Mouse (Mus musculus): ENCODE measurements at regions not wholly inside any gene's neighbourhood (a gene's known extent, or its start where the extent isn't known, plus 50 kb on each side); places are given as distances from the start of the nearest gene placed in this dataset.

DNA sequence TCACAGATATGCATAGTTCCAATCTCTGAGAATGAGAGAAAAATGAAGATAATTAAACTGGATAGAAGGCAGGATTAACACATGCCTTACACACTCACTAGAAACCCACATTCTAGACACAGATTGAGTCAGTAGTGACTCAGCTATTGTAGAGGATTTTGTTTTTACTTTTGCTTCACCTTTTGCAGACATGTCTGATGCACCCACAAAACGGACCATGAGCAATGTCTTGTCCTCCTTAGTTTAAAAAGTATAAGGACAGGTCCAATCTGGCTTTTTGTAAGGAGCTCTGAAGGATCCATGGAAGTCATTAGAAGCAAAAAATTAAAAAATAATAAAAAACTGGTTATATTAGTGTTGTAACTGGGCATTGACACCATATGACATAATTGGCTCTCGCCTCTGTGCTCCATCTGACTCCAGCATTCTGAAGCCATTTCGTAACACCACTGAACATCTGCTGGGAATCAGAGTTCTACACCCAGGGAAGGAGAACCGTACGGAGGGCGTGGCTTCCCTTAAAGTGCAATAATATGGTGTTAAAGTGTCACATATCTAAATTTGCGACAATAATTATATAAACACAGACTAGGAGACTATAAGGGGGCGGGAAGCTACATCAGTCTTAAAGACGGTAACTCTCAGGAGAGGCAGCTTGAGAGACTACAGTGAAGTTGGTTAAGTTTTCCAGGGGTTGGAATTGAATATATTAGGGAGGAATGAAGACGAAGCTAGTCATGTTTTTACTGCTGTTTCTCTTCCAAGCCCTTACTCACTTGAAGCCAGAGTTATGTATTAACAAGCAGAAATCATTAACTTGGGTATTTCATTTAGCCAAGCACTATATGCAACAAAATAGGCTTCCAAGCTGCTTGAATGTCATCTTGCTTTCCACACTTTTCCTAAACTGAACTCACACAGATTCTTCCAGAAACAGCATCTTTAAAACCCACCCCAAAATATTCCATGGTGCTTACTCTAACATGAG lies 558.0 kb downstream of the Ebf1 start:
- DNase-seq (ENCODE audit: inconsistent age in 2 of 2, low spot score in 1 of 2) = peak in 1 of 2 experiments; percentile 49

DNA sequence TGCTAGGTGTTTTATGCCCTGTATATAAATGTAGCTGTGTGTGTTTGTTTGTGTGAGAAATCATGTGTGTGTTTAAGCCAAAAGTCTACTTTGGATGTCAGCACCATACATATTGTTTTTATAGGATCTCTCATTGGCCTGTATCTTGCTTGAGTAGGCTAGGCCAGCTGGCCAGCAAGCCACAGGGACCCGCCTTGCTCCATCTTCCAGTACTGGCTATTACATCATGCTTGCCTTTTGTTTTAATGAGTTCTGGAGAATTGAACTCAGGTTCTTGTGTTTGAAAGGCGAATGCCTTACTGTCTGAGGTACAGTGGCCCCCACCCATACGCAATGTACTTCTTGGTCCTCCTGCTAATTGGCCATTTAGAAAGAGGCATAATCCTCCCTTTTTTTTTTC lies 559.9 kb downstream of the Ebf1 start:
- no peak for DNase-seq (ENCODE audit: inconsistent age in 2 of 2, low spot score in 1 of 2)

DNA sequence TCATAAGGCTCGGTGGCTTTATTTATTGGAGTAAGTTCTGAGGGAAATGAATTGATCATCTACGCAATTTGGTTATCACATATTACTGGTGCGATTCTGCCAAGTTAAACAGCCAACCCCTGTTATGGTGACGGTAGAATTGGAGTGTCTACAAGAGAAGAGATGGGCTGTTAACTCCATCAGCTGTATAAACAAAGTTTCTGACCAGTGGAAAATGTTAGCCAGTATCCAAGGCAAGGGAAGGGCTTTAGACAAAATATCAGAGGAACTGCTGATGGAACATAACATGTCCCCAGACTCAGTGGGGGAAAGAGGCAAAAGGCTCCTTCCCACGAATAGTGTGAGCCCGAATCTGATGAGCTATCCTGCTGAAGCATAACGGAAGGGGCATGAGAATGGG lies 560.9 kb downstream of the Ebf1 start:
- DNase-seq (ENCODE audit: inconsistent age in 2 of 2, low spot score in 1 of 2) = no peak

DNA sequence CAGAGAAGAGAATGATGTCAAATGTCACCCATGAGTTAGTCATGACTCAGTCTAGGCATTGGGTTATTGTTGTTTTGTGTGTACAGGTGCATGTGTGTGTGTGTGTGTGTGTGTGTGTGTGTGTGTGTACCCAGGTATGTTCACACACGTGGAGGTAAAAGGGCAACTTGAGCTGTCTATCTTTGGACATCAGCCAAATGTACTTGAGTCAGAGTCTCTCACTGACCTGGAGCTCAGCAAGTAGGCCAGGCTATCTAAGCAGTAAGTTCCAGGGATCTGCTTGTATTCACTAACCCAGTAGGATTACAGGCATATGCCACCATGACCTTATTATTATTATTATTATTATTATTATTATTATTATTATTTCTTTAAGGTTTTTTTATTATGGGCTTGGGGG lies 561.9 kb downstream of the Ebf1 start:
- DNase-seq (ENCODE audit: inconsistent age in 2 of 2, low spot score in 1 of 2) = no peak

DNA sequence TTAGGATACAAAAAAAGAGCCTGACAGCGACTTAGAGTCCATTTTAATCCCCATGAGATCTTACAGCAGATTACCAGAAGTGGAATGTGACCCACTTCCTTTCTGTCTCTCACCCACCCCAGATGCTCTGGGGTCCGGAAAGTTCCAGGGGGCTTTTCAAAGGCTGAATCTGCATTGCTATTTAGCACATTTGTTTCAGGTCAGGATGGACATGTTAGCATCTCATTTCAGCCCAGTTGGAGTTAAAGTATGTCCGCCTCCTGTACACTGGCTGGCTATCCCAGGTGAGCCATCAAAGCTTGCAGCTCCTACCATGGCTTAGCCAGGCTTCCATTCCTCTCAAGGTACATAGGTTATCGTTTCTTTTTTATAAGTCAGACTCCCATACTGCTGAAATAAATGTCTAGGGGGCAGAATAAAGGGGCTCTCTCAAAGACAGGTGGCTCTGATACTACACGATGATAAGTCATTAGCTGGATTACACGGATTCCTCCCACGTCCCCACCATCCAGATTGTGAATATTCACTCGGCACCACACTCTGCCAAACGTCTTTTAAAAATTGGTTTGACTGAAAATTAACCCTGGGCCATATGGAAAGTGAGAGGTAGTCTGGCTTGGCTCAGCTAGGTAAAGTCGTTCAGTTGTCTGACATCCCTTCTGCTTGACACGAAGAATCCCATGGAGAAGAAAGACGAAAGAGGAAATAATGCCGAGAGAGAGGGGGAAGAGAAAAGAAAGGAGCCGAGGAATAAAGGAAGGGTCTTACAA lies 573.7 kb downstream of the Ebf1 start:
- no peak for DNase-seq (ENCODE audit: inconsistent age in 2 of 2, low spot score in 1 of 2)

DNA sequence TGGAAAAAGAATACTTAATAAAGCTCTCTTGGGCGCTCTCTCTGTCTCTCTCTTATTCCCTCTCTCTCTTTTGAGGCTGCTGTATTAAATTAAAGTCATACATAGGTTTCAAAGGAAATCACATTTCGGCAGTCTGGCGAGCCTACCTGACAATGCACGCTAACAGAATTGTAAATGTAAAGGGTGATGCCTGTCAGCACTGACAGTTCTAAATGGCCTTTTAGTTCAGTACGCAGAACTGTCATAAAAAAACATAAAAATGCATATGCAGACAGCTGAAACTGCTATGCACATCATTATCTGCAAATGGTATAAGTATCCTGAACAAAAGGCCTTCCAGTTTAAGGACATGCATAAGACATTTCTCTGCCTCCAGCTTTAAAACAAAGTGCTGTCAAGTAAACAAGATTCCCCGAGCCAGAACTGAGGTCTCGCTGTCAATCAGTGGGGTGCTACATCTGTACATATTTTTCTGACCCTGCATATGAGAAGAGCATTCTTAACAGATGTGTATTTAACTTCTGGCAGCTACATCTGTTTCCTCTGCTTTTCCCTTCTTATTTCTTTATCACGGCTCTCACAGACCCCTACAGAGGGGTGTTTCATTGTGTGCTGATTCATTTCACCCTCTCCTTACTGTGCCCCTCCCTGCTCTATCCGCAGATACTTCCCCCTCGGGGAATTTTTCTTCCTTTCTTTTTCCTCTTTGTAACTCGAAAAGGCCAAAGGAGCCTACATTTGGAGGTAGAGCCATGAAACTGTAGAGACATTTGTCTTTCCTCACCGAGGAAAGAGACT lies 574.5 kb downstream of the Ebf1 start:
- no peak for DNase-seq (ENCODE audit: inconsistent age in 2 of 2, low spot score in 1 of 2)

DNA sequence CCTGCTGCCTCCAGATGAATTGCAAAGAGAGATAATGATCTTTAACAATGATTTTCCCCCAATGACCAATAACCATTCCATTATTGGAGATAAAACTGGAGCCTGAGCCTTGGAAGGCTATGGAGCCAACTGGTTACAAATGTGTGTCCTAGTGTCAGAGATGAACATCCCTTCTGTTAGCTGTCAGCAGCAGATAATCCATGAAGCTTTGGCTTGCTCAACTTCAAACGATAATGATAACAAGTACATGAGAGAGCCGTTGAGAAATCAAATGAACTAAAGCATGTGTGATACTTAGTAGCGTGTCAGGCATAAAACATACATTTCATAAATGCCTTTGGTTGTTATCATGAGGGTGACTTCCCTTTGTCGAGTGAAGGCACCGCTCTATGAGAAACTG lies 576.2 kb downstream of the Ebf1 start:
- no peak for DNase-seq (ENCODE audit: inconsistent age in 2 of 2, low spot score in 1 of 2)

DNA sequence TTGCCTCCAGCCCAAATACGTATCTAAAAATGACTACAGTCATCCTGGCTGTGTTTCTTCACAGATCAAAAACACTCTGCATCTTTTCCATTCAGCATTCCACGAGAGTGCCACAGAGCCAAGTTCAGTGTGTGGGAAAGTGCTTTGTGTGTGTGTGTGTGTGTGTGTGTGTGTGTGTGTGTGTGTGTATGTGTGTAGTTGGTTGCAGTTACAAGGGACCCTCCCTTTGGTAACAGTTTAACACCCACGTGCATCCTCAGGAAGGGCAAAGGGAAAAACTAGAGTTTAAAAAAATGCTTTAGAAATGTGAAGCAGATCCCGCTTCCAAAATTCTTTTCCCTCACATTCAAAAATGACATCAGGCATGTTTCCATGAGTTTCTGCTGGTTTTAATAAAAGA lies 582.4 kb downstream of the Ebf1 start:
- DNase-seq (ENCODE audit: inconsistent age in 2 of 2, low spot score in 1 of 2) = no peak

DNA sequence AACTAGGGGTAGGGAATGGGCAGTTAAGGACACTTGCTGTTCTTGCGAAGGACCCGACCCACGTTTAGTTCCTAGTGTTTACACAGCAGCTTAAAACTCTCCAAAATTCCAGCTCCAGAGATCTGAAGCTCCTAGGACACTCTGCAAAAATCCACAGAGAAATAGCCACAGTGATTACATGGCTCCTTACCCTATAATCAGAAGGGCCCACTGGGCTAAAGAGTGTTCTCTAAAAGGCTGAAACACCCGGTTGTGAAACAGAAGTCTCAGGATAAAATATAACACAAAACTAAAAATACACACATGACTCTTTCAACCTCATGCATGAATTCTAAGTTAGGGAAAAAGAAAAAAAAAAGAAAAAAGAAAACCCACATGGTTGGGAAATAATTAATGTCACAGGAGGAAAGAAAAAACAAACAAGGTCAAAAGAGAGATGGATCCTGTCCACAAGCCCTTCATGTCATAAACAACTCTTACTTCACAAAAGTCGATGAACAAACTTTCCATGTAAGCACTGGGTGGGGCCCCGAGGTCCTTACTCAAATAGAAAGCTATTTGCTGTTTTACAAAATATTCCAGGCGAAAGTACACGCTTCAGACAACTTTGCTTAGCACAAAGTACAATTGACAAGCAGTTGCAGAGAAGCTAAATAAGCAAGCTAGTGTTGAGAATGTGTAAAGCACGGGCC lies 583.7 kb downstream of the Ebf1 start:
- peak in 1 of 2 experiments; percentile 41 for DNase-seq (ENCODE audit: inconsistent age in 2 of 2, low spot score in 1 of 2)

DNA sequence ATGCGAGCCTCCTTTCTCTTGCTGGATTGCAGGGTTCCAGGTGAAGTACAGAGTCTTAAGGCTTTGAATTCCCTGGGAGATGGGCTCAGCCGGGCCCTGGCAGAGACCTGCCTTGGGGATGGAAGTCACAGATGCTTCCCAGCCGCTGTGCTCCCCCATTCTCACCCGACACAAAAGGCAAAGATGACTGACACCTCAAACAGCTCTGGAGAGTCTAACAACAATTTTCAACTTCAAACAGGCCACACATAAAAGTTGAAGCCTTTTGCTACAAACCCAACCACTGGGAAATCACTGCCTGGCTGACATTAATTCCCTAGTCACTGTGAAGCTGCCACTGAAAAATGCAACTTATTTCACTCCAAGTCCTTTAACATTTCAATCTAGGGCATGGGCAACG lies 586.3 kb downstream of the Ebf1 start:
- DNase-seq (ENCODE audit: inconsistent age in 2 of 2, low spot score in 1 of 2) = no peak

DNA sequence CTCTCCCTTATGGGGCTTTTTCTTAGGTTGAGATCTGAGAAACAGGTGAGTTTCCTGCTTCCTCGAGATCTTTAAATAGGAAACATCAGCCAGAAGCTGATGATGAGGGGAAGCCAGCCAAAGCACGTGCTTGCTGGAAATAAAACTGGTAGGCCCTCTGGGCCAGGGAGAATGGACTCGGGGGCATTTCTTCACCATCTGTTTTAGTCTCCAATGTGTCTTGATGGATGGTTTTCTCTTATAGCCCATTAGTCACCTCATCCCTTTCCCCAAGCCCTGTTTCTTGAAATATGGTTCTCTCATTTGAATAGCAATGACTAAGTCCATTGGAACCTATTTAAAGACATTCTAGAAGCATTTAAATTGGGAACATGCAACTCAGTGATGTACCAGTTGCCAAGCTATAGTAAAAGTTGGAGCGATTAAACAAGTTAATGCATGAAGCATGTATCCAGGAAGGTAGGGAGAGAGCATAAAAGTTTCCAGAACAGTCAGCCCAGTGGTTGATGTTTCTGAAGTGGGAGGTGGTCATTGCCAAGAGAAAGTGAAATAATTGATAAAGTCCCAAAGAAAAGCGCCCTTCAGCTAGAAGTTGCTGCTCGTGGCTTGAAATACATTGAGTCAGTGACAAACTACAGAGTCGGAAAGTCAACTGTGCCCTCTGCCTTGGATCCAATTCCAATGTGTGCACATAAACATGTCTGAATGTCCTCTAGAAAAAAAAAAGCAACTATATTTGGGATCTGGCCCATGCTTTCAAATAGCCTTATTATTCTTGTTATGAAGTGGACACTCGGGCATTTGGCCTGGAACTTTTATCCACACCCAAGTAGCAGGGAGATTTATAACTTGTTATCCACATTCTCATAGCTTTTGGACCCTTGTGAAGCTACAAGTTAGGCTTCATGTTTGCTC lies 589.8 kb downstream of the Ebf1 start:
- no peak for DNase-seq (ENCODE audit: inconsistent age in 2 of 2, low spot score in 1 of 2)

DNA sequence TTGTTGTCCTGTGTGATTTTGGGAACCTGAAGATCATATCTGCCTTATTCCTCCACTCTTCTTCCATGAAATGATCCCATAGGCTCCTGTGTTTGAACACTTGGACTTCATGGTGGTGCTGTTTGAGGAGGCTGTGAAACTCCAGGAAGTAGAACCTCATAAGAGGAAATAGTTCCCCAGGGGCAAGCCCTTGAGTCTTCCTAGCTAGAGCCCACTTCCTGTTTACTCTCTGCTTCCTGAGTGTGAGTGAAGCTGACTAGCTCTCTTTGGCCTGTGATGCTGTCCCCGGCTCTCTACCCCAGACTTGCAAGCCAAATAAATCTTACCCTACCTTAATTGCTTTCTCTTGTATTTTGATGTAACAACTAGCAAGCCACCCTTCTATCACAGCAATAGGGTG lies 597.0 kb downstream of the Ebf1 start:
- DNase-seq (ENCODE audit: inconsistent age in 2 of 2, low spot score in 1 of 2) = no peak

DNA sequence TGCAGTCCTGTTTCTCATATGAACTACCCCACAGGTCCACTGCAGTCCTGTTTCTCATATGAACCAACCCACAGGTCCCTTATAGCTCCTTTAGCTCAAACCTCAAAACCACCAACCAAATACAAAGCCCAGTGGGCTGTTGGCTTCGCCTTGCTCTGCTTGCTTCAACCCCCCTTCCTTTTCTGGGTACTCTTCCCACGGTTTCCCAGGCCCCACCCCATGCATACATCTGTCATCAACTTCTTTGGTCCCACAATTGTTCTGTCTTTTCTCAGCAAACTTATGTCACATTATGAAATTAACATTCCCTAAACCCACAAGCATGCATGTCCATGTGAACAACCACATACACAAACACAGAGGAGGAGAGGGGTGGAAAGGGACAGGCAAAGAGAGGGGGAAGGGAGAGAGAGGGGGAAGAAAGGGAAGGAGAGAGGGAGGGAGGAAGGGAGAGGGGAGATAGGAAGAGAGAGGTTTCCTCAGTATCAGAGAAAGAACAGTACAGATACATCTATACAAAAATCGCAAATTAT lies 599.9 kb downstream of the Ebf1 start:
- DNase-seq (ENCODE audit: inconsistent age in 2 of 2, low spot score in 1 of 2) = no peak

DNA sequence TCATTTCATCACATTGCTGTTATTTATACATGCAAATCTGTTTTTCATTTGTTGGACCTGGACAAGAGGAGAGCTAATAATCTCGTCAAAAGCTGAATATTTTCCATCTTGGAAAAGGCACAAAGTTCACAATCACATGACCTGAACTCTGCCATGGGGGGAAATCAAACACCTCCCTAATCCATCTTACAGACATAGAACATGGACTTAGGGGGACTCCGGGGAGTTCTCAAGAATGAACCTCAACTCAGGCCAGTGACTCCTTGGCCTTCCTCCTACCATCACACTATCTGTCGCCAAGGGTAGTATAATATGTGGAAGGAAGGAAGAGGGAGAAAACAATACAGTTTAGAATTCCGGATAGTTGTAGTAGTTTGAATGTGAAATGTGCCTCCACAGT lies 602.1 kb downstream of the Ebf1 start:
- no peak for DNase-seq (ENCODE audit: inconsistent age in 2 of 2, low spot score in 1 of 2)

DNA sequence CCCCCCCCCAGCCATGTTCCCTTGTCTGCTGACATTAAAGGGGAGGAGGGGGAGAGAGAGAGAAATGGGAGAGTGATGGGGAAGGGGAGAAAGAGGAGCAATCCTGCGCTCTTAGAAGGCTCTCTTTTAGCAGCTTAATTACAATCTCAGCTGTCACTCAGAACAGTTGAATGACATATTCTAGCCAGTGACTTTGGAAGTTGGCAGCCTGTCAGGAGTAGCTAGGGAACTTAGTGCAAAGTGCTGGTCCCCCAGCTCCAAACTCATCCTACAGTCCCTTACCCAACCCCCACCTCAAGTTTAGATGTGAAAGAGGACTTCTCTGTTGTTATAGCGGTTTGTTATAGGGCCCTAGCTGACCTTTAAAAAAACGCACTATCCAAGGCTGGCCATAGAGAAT lies 604.9 kb downstream of the Ebf1 start:
- no peak for DNase-seq (ENCODE audit: inconsistent age in 2 of 2, low spot score in 1 of 2)

DNA sequence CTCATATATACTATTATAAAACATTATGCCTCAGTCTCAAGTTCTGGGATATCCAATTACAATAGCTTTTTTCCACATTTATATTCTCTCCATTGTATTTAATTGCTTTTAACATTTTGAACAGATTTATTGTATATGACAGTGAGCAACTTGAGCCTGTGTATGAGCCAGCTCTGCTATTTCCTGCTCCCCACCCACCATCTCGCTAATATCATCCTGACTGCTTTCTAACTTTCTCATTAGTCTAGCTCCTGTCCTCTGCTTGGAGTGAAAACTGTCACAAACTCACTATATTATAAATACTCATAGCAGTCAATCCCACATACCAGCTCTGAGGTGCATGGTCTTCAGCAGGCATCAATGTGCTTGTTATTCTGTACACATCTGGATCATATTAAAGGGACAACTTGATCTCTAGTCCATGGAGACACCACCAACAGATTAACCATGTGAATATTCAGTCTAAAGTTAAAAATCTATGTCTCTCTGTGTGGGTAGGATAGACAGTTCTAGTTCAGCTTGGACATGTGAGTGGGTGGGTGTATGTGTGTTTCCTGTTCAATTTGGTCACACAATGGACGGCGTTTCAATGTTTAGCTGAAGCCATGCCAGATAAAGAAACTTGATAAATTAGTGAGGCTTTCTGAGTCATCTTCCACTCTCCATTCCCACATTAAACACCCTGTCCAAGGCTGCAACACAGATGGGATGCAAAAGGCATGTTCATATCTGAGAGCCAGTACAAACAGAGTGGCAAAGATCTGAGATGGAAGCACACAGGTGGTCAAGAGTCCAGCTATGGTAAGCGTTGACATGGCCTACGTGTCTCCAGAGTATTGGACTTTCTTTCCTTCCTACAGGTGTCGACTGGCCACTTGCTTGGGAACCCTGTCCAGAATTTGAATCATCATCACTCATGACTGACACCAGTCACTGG lies 616.1 kb upstream of the Clint1 start:
- DNase-seq (ENCODE audit: inconsistent age in 2 of 2, low spot score in 1 of 2) = peak in 1 of 2 experiments; percentile 34

DNA sequence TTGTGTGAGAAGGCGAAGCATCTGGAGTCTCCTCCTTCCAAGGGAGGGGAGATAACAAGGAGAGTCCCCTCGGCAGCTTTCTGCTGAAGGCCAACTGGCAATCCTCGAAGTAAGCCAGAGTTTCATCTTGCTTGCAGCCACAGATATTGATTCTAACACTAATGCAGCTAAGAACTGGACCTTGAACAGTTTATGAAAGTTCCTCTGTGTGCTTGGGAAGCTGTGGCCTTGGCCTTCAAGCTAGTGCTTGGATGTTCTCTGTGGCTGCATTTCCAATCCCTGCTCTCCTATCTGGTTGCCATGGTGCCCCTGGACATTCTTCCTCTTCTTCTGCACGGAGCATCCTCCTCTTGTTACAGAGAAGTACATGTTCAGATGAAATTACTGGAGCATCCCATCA lies 614.8 kb upstream of the Clint1 start:
- DNase-seq (ENCODE audit: inconsistent age in 2 of 2, low spot score in 1 of 2) = peak; percentile 51 to 62

DNA sequence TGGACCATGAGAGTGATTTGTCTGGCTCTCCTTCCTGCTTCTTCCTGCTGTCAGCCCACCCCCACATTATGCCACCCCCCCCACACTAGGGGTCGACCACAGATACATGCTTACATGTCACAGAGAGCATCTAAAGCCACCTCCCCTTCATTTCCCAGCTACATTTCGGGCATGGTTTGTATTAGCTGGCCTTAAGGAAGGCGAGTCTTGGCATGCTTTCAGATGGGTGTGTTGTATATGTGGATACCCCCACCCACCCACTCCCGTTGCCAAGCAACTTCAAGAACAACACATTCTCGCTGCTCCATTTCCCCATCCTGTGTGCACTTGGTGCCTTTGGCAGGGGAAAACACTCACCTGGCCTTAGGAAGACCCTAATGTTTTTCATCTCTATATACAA lies 612.8 kb upstream of the Clint1 start:
- DNase-seq (ENCODE audit: inconsistent age in 2 of 2, low spot score in 1 of 2) = no peak

Measured in adrenal gland, adult (tissue).